In the genomic region with DNA sequence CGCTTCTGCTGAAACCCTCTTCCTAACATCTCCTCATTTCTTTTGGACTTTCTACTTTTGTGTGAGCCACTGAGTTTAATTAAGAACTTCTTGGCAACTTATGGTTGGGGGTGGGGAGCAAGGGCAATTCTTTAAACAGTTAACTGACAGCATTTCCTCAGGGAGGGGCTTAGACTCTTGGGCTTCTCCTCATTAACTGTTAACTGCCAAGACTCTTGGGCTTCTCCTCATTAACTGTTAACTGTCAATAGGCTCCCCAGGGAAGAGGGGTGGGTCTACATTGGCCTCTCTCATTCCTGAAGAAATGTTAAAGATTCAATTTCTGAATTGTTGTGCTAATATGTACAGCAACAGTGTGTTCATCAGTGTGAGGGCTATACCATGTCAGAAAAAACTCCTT, we compare ENCODE assay signal across 28 mouse cellular contexts. TPM values are rescaled to one million over a fixed set of nuclear protein-coding genes. Genes with fewer than 3 reads are reported as not detected.
DNase-seq lines count a peak whose midpoint lies in the region; ATAC-seq and TF ChIP-seq lines count a peak whose summit lies in the region.
"Had no signal": no experiment of that assay in that cellular context is flagged by ENCODE, and none has a peak within 500 bp of the region (broad histone marks: within the 10 kb centered on the region; RNA-seq: fewer than 3 reads in every experiment).

No protein-coding gene starts in this region.

- no peak overlapping the region for H3K27ac ChIP-seq in forebrain, embryonic 11.5 days (ENCODE audit: low read depth, low read length)
- no peak overlapping the region for H3K27ac ChIP-seq in forebrain, embryonic 15.5 days (replicated peaks)
- H3K27ac ChIP-seq in forebrain, embryonic 13.5 days: no peak overlapping the region
- no peak overlapping the region for H3K27ac ChIP-seq in forebrain, embryonic 10.5 days
- no peak overlapping the region for H3K27ac ChIP-seq in kidney, adult 2 months (ENCODE audit: insufficient read depth, low read depth, low read length)
- H3K27ac ChIP-seq: embryonic facial prominence, embryonic 13.5 days; embryonic facial prominence, embryonic 15.5 days had no signal

- TF ChIP-seq POLR2A in kidney, adult 2 months (IDR thresholded peaks at IDR 0.05; ENCODE audit: low read depth, low read length): no peak
- TF ChIP-seq POLR2A in brain, embryonic 14.5 days (IDR thresholded peaks at IDR 0.05; ENCODE audit: borderline replicate concordance, extremely low read depth, insufficient read depth, insufficient read length, poor library complexity, severe bottlenecking): no peak

- no peak for DNase-seq in forebrain, embryonic 11.5 days (ENCODE audit: low spot score)
- no peak for DNase-seq in forebrain, embryonic 10.5 days (ENCODE audit: extremely low spot score, low spot score)
- DNase-seq in kidney, adult 2 months: peak; percentile 0
- no peak for DNase-seq in kidney, adult 9 months
- DNase-seq in brain, embryonic 14.5 days (ENCODE audit: low read depth): peak; percentile 40
- DNase-seq: adrenal gland, adult 8-10 months; adrenal gland, postnatal 14 days; adrenal gland, postnatal 36 days; B cell, adult 2 months; cerebellum, adult 11 months; cerebellum, adult 18-20 months; cerebellum, adult 8-10 months; cerebellum, adult 9-11 months; cerebellum, postnatal 14 days; cerebellum, postnatal 36 days; embryo, embryonic 11 days had no signal

- H3K4me3 ChIP-seq in forebrain, embryonic 11.5 days (ENCODE audit: low read depth, low read length): no peak overlapping the region
- no peak overlapping the region for H3K4me3 ChIP-seq in forebrain, embryonic 15.5 days
- no peak overlapping the region for H3K4me3 ChIP-seq in forebrain, embryonic 13.5 days
- no peak overlapping the region for H3K4me3 ChIP-seq in forebrain, embryonic 10.5 days
- no peak overlapping the region for H3K4me3 ChIP-seq in kidney, adult 2 months (ENCODE audit: insufficient read depth, low read depth, low read length)
- H3K4me3 ChIP-seq: embryonic facial prominence, embryonic 13.5 days; embryonic facial prominence, embryonic 15.5 days; erythroblast, embryonic 14.5 days had no signal

- no peaks in the 10 kb centered on the region for H3K27me3 ChIP-seq in forebrain, embryonic 11.5 days (ENCODE audit: control insufficient read depth, insufficient read depth, low read length)
- H3K27me3 ChIP-seq in forebrain, embryonic 15.5 days: no peaks in the 10 kb centered on the region
- no peaks in the 10 kb centered on the region for H3K27me3 ChIP-seq in forebrain, embryonic 13.5 days
- no peaks in the 10 kb centered on the region for H3K27me3 ChIP-seq in forebrain, embryonic 10.5 days (ENCODE audit: poor library complexity, severe bottlenecking)
- no peaks in the 10 kb centered on the region for H3K27me3 ChIP-seq in kidney, adult 2 months (replicated peaks; ENCODE audit: control insufficient read depth, insufficient read depth, low read length)
- H3K27me3 ChIP-seq: CH12.LX; embryonic facial prominence, embryonic 13.5 days; embryonic facial prominence, embryonic 15.5 days had no signal

- no peaks in the 10 kb centered on the region for H3K36me3 ChIP-seq in forebrain, embryonic 11.5 days (ENCODE audit: control insufficient read depth, insufficient read depth, low read length)
- no peaks in the 10 kb centered on the region for H3K36me3 ChIP-seq in forebrain, embryonic 15.5 days
- no peaks in the 10 kb centered on the region for H3K36me3 ChIP-seq in forebrain, embryonic 13.5 days (ENCODE audit: poor library complexity, severe bottlenecking)
- no peaks in the 10 kb centered on the region for H3K36me3 ChIP-seq in forebrain, embryonic 10.5 days (replicated peaks)
- no peaks in the 10 kb centered on the region for H3K36me3 ChIP-seq in kidney, adult 2 months (ENCODE audit: control insufficient read depth, insufficient read depth, low read length)
- H3K36me3 ChIP-seq: embryonic facial prominence, embryonic 13.5 days; embryonic facial prominence, embryonic 15.5 days; G1E had no signal

- ATAC-seq in forebrain, embryonic 11.5 days (replicated peaks; ENCODE audit: low FRiP score): peak; percentile 78
- ATAC-seq in forebrain, embryonic 15.5 days (replicated peaks): no peak
- ATAC-seq in forebrain, embryonic 13.5 days: peak; percentile 19; the same call in 1 of the 2 replicates
- ATAC-seq: activated CD4-positive, CD25-positive, alpha-beta regulatory T cell, adult 4 months; CD4-positive, CD25-positive, alpha-beta regulatory T cell, adult 4 months; Patski had no signal

- H3K9me3 ChIP-seq in forebrain, embryonic 11.5 days (ENCODE audit: control insufficient read depth, low read length): no peaks in the 10 kb centered on the region
- H3K9me3 ChIP-seq in forebrain, embryonic 15.5 days: no peaks in the 10 kb centered on the region
- H3K9me3 ChIP-seq in forebrain, embryonic 13.5 days (replicated peaks): no peaks in the 10 kb centered on the region
- H3K9me3 ChIP-seq in forebrain, embryonic 10.5 days: no peaks in the 10 kb centered on the region
- H3K9me3 ChIP-seq: embryonic facial prominence, embryonic 13.5 days; embryonic facial prominence, embryonic 15.5 days; G1E had no signal

- TF ChIP-seq CTCF in kidney, adult 2 months (conservative IDR thresholded peaks at IDR 0.05; ENCODE audit: insufficient read depth, insufficient read length, low read depth, low read length): no peak
- TF ChIP-seq CTCF in brain, embryonic 14.5 days (IDR thresholded peaks at IDR 0.05; ENCODE audit: borderline replicate concordance, extremely low read depth, insufficient read depth, insufficient read length): no peak

- no peak overlapping the region for H3K4me2 ChIP-seq in forebrain, embryonic 11.5 days (ENCODE audit: low read depth, low read length, severe bottlenecking)
- no peak overlapping the region for H3K4me2 ChIP-seq in forebrain, embryonic 15.5 days (replicated peaks)
- H3K4me2 ChIP-seq in forebrain, embryonic 13.5 days: no peak overlapping the region
- H3K4me2 ChIP-seq: embryonic facial prominence, embryonic 13.5 days; embryonic facial prominence, embryonic 15.5 days had no signal

- H3K9ac ChIP-seq in forebrain, embryonic 11.5 days (ENCODE audit: low read length): no peak overlapping the region
- no peak overlapping the region for H3K9ac ChIP-seq in forebrain, embryonic 15.5 days (replicated peaks)
- H3K9ac ChIP-seq in forebrain, embryonic 13.5 days: no peak overlapping the region
- H3K9ac ChIP-seq: embryonic facial prominence, embryonic 13.5 days; embryonic facial prominence, embryonic 15.5 days had no signal

- no peaks in the 10 kb centered on the region for H3K4me1 ChIP-seq in forebrain, embryonic 11.5 days (replicated peaks; ENCODE audit: control insufficient read depth, insufficient read depth, low read length)
- H3K4me1 ChIP-seq in forebrain, embryonic 15.5 days: no peaks in the 10 kb centered on the region
- no peaks in the 10 kb centered on the region for H3K4me1 ChIP-seq in forebrain, embryonic 13.5 days
- no peaks in the 10 kb centered on the region for H3K4me1 ChIP-seq in forebrain, embryonic 10.5 days
- no peaks in the 10 kb centered on the region for H3K4me1 ChIP-seq in kidney, adult 2 months (ENCODE audit: control insufficient read depth, insufficient read depth, low read length)
- H3K4me1 ChIP-seq: embryonic facial prominence, embryonic 13.5 days; embryonic facial prominence, embryonic 15.5 days had no signal

- WGBS in forebrain, embryonic 11.5 days: 72% methylated on average over 1 of the region's 1 CpGs
- 37% methylated on average over 1 of the region's 1 CpGs for WGBS in forebrain, embryonic 15.5 days
- 69% methylated on average over 1 of the region's 1 CpGs for WGBS in forebrain, embryonic 13.5 days
- 81% methylated on average over 1 of the region's 1 CpGs for WGBS in forebrain, embryonic 10.5 days
- 62% methylated on average over 1 of the region's 1 CpGs for WGBS in kidney, adult 2 months

RNA-seq across cellular contexts. Expression of a gene that starts 6.3 kb away (rescaled TPM):
- not detected in 2 replicates for polyA plus RNA-seq in forebrain, embryonic 11.5 days (2014; fragmentation: Nextera tagmentation; extraction: Ambion mirVana)
- not detected in 2 replicates for polyA plus RNA-seq in forebrain, embryonic 15.5 days (2015; fragmentation: Nextera tagmentation; extraction: Ambion mirVana)
- not detected in 2 replicates for polyA plus RNA-seq in forebrain, embryonic 13.5 days (2015; fragmentation: Nextera tagmentation; extraction: Ambion mirVana)
- 0.22 TPM in 1 of 2 replicates, not detected in the other for polyA plus RNA-seq in forebrain, embryonic 10.5 days (2016; fragmentation: Nextera tagmentation; extraction: Ambion mirVana)
- not detected in 2 replicates for polyA plus RNA-seq in kidney, adult 2 months (2012; rRNA removed)
- not detected in 2 replicates for polyA plus RNA-seq in brain, embryonic 14.5 days (2012; rRNA removed)
- polyA plus RNA-seq: activated CD4-positive, CD25-positive, alpha-beta regulatory T cell, adult 4 months; CD4-positive, CD25-positive, alpha-beta regulatory T cell, adult 4 months; embryonic facial prominence, embryonic 11.5 days; embryonic facial prominence, embryonic 13.5 days; embryonic facial prominence, embryonic 15.5 days; erythroblast, embryonic 14.5 days; frontal cortex, adult 2 months; G1E; Patski had no signal

Comparison
In these comparisons a context has a peak if more than half of its experiments do, and no peak if none do; other contexts are left out.
1. DNase-seq: peak in kidney, adult 2 months (single experiment) and brain, embryonic 14.5 days (single experiment); none in forebrain, embryonic 11.5 days (single experiment), forebrain, embryonic 10.5 days (single experiment) and kidney, adult 9 months (single experiment).